Mouse (Mus musculus): ENCODE data around the gene Ap3d1. TPM values are rescaled to one million over a fixed set of nuclear protein-coding genes. Genes with fewer than 3 reads are reported as not detected.
A peak's percentile ranks its signal among the peaks of the same experiment; 100 is the strongest.

The Ap3d1 gene
- polyA plus RNA-seq (2015; fragmentation: Nextera tagmentation; extraction: Ambion mirVana) = 106 and 114 TPM in 2 replicates

GRCm38 (mm10) chr10:80742180-80742978 is at the start of gene Ap3d1:
Ap3d1 (minus strand) TSS chr10:80742264.
- Histone ChIP-seq H3K27ac (replicated peaks) (peak within 1 kb of the TSS; percentile 84), H3K4me3 (peak within 1 kb of the TSS; percentile 99), H3K4me1 (replicated peaks) (peaks cover 40% of the 10 kb centered on the region), H3K4me2 (peak within 1 kb of the TSS; percentile 100), H3K36me3 (no peaks in the 10 kb centered on the region), H3K9ac (peak within 1 kb of the TSS; percentile 98), H3K9me3 (no peaks in the 10 kb centered on the region), H3K27me3 (peaks cover 7% of the 10 kb centered on the region; the same call in 1 of the 2 replicates)
- peak; percentile 99 for ATAC-seq (ENCODE audit: low read depth)
- WGBS = 1% methylated on average over 25 of the region's 25 CpGs

GRCm38 (mm10) chr10:80791476-80792174 is 49.6 kb upstream of the Ap3d1 start:
- H3K36me3 ChIP-seq = peaks cover 98% of the 10 kb centered on the region
- 83% methylated on average over 33 of the region's 33 CpGs for WGBS
- no peak overlapping the region for H3K9ac ChIP-seq
- H3K9me3 ChIP-seq = no peaks in the 10 kb centered on the region
- no peak overlapping the region for H3K4me3 ChIP-seq
- H3K4me1 ChIP-seq (replicated peaks) = peaks cover 14% of the 10 kb centered on the region
- H3K27me3 ChIP-seq = no peaks in the 10 kb centered on the region
- H3K4me2 ChIP-seq = no peak overlapping the region
- ATAC-seq (ENCODE audit: low read depth) = no peak
- no peak overlapping the region for H3K27ac ChIP-seq (replicated peaks)

GRCm38 (mm10) chr10:80790761-80791404 is 48.8 kb upstream of the Ap3d1 start:
- 94% methylated on average over 19 of the region's 19 CpGs for WGBS
- no peak for ATAC-seq (ENCODE audit: low read depth)

GRCm38 (mm10) chr10:80787517-80787916 is 45.5 kb upstream of the Ap3d1 start:
- Histone ChIP-seq H3K27me3 (no peaks in the 10 kb centered on the region), H3K4me3 (no peak overlapping the region), H3K9me3 (no peaks in the 10 kb centered on the region), H3K4me1 (replicated peaks) (no peaks in the 10 kb centered on the region), H3K4me2 (no peak overlapping the region), H3K9ac (no peak overlapping the region), H3K36me3 (peaks cover 98% of the 10 kb centered on the region), H3K27ac (replicated peaks) (no peak overlapping the region)
- WGBS = 85% methylated on average over 2 of the region's 2 CpGs
- ATAC-seq (ENCODE audit: low read depth) = no peak

More at GRCm38 (mm10) chr10:80790761-80791404, 48.8 kb upstream of the Ap3d1 start:
- H3K4me2 ChIP-seq = no peak overlapping the region
- H3K9ac ChIP-seq = no peak overlapping the region
- no peak overlapping the region for H3K4me3 ChIP-seq
- peaks cover 6% of the 10 kb centered on the region for H3K4me1 ChIP-seq (replicated peaks)
- H3K9me3 ChIP-seq = no peaks in the 10 kb centered on the region
- no peak overlapping the region for H3K27ac ChIP-seq (replicated peaks)
- no peaks in the 10 kb centered on the region for H3K27me3 ChIP-seq
- H3K36me3 ChIP-seq = peaks cover 98% of the 10 kb centered on the region

GRCm38 (mm10) chr10:80785963-80786362 is 43.9 kb upstream of the Ap3d1 start:
- H3K27me3 ChIP-seq = no peaks in the 10 kb centered on the region
- H3K36me3 ChIP-seq = peaks cover 98% of the 10 kb centered on the region
- WGBS = 94% methylated on average over 11 of the region's 11 CpGs
- H3K4me1 ChIP-seq (replicated peaks) = no peaks in the 10 kb centered on the region
- no peaks in the 10 kb centered on the region for H3K9me3 ChIP-seq
- no peak overlapping the region for H3K27ac ChIP-seq (replicated peaks)
- no peak overlapping the region for H3K4me2 ChIP-seq
- no peak overlapping the region for H3K9ac ChIP-seq
- ATAC-seq (ENCODE audit: low read depth) = no peak
- no peak overlapping the region for H3K4me3 ChIP-seq

- no peak overlapping the region for H3K9ac ChIP-seq
- no peak for ATAC-seq (ENCODE audit: low read depth)
- WGBS = 77% methylated on average over 12 of the region's 12 CpGs
These were observed 42.8 kb upstream of the Ap3d1 start for GRCm38 (mm10) chr10:80784871-80785270.

GRCm38 (mm10) chr10:80784302-80784701 is 42.2 kb upstream of the Ap3d1 start:
- Histone ChIP-seq H3K9me3 (no peaks in the 10 kb centered on the region), H3K27ac (replicated peaks) (no peak overlapping the region), H3K4me1 (replicated peaks) (no peaks in the 10 kb centered on the region), H3K9ac (no peak overlapping the region), H3K27me3 (no peaks in the 10 kb centered on the region), H3K4me2 (no peak overlapping the region), H3K36me3 (peaks cover 100% of the 10 kb centered on the region), H3K4me3 (no peak overlapping the region)
- WGBS = 98% methylated on average over 2 of the region's 2 CpGs
- ATAC-seq (ENCODE audit: low read depth) = no peak

More at GRCm38 (mm10) chr10:80784871-80785270, 42.8 kb upstream of the Ap3d1 start:
- Histone ChIP-seq H3K4me2 (no peak overlapping the region), H3K36me3 (peaks cover 98% of the 10 kb centered on the region), H3K27ac (replicated peaks) (no peak overlapping the region), H3K4me1 (replicated peaks) (no peaks in the 10 kb centered on the region), H3K9me3 (no peaks in the 10 kb centered on the region), H3K27me3 (no peaks in the 10 kb centered on the region), H3K4me3 (no peak overlapping the region)

GRCm38 (mm10) chr10:80779565-80779964 is 37.5 kb upstream of the Ap3d1 start:
- Histone ChIP-seq H3K4me2 (no peak overlapping the region), H3K4me1 (replicated peaks) (no peaks in the 10 kb centered on the region), H3K4me3 (no peak overlapping the region), H3K9ac (no peak overlapping the region), H3K36me3 (peaks cover 98% of the 10 kb centered on the region), H3K27ac (replicated peaks) (no peak overlapping the region), H3K27me3 (no peaks in the 10 kb centered on the region), H3K9me3 (no peaks in the 10 kb centered on the region)
- no peak for ATAC-seq (ENCODE audit: low read depth)

- Histone ChIP-seq H3K36me3 (peaks cover 98% of the 10 kb centered on the region), H3K4me2 (no peak overlapping the region), H3K9me3 (no peaks in the 10 kb centered on the region), H3K4me1 (replicated peaks) (no peaks in the 10 kb centered on the region), H3K4me3 (no peak overlapping the region), H3K27me3 (no peaks in the 10 kb centered on the region), H3K27ac (replicated peaks) (no peak overlapping the region), H3K9ac (no peak overlapping the region)
- ATAC-seq (ENCODE audit: low read depth) = no peak
- WGBS = 92% methylated on average over 5 of the region's 5 CpGs
These were observed 35.1 kb upstream of the Ap3d1 start for GRCm38 (mm10) chr10:80777123-80777522.

GRCm38 (mm10) chr10:80776358-80776869 is 34.4 kb upstream of the Ap3d1 start:
- WGBS = 90% methylated on average over 6 of the region's 6 CpGs
- Histone ChIP-seq H3K27ac (replicated peaks) (no peak overlapping the region), H3K4me2 (no peak overlapping the region), H3K27me3 (no peaks in the 10 kb centered on the region), H3K4me1 (replicated peaks) (no peaks in the 10 kb centered on the region), H3K9me3 (no peaks in the 10 kb centered on the region), H3K9ac (no peak overlapping the region), H3K4me3 (no peak overlapping the region), H3K36me3 (peaks cover 98% of the 10 kb centered on the region)
- ATAC-seq (ENCODE audit: low read depth) = no peak

- no peak for ATAC-seq (ENCODE audit: low read depth)
- Histone ChIP-seq H3K36me3 (peaks cover 98% of the 10 kb centered on the region), H3K4me2 (no peak overlapping the region), H3K27me3 (no peaks in the 10 kb centered on the region), H3K4me1 (replicated peaks) (no peaks in the 10 kb centered on the region), H3K9ac (no peak overlapping the region), H3K27ac (replicated peaks) (no peak overlapping the region), H3K9me3 (no peaks in the 10 kb centered on the region), H3K4me3 (no peak overlapping the region)
- 91% methylated on average over 4 of the region's 4 CpGs for WGBS
These were observed 33.7 kb upstream of the Ap3d1 start for GRCm38 (mm10) chr10:80775731-80776130.

- Histone ChIP-seq H3K9me3 (no peaks in the 10 kb centered on the region), H3K27me3 (no peaks in the 10 kb centered on the region), H3K4me1 (replicated peaks) (no peaks in the 10 kb centered on the region), H3K4me2 (no peak overlapping the region), H3K27ac (replicated peaks) (no peak overlapping the region), H3K36me3 (peaks cover 98% of the 10 kb centered on the region), H3K9ac (no peak overlapping the region), H3K4me3 (no peak overlapping the region)
- 94% methylated on average over 4 of the region's 4 CpGs for WGBS
- ATAC-seq (ENCODE audit: low read depth) = peak; percentile 38; the same call in 1 of the 2 replicates
These were observed 32.9 kb upstream of the Ap3d1 start for GRCm38 (mm10) chr10:80774981-80775380.

Measured in neural tube, embryonic 13.5 days (tissue).